Mouse (Mus musculus) lung, postnatal 0 days (tissue): ENCODE results near the gene Gdpd3. TPM values are rescaled to one million over a fixed set of nuclear protein-coding genes. Genes with fewer than 3 reads are reported as not detected.

Experiments
- ATAC-seq: fragments of 200-750 bp; cut with Nextera tagmentation; 2 replicates; pipeline ENCODE4 v1.8.0; 2017; ENCODE audit warnings: moderate library complexity
- DNase-seq: peaks from one replicate; pipeline ENCODE4 v3.0.0-alpha.2; 2016; ENCODE audit warnings: low spot score
- H3K27ac ChIP-seq: fragments of 300-500 bp; sonication (generic); 2 replicates; pipeline ENCODE4 v1.5.1; 2014; ENCODE audit warnings: antibody characterized with exemption, mild to moderate bottlenecking, low read length, mixed read lengths
- H3K27me3 ChIP-seq: fragments of 300-500 bp; sonication (generic); replicated peaks from 2 replicates; pipeline ENCODE4 v1.6.1; 2014; ENCODE audit warnings: low read length, mixed read lengths; ENCODE audit not compliant: insufficient read depth
- H3K36me3 ChIP-seq: fragments of 300-500 bp; sonication (generic); 2 replicates; pipeline ENCODE4 v1.6.1; 2014; ENCODE audit warnings: low read length, mixed read lengths; ENCODE audit not compliant: insufficient read depth
- H3K4me1 ChIP-seq: fragments of 300-500 bp; sonication (generic); 2 replicates; pipeline ENCODE4 v1.6.1; 2014; ENCODE audit warnings: antibody characterized with exemption, low read depth, low read length, mixed read lengths; ENCODE audit not compliant: insufficient read depth
- H3K4me2 ChIP-seq: fragments of 300-500 bp; sonication (generic); replicated peaks from 2 replicates; pipeline ENCODE4 v1.6.1; 2014; ENCODE audit warnings: low read depth, mild to moderate bottlenecking, low read length, moderate library complexity, mixed read lengths
- H3K4me3 ChIP-seq: fragments of 300-500 bp; sonication (generic); 2 replicates; pipeline ENCODE4 v1.5.1; 2014; ENCODE audit warnings: low read depth, low read length
- H3K9ac ChIP-seq: fragments of 300-500 bp; sonication (generic); replicated peaks from 2 replicates; pipeline ENCODE4 v1.6.1; 2014; ENCODE audit warnings: low read depth, mild to moderate bottlenecking
- H3K9me3 ChIP-seq: fragments of 300-500 bp; sonication (generic); 2 replicates; pipeline ENCODE4 v1.6.1; 2016; ENCODE audit warnings: low read length, mixed read lengths
- CTCF ChIP-seq: IDR thresholded peaks from 2 replicates; pipeline ENCODE4 v1.5.1; 2016; ENCODE audit warnings: antibody characterized with exemption, mild to moderate bottlenecking
- EP300 ChIP-seq: IDR thresholded peaks from 2 replicates; pipeline ENCODE4 v1.6.1; 2016; ENCODE audit warnings: antibody characterized with exemption, mild to moderate bottlenecking, control low read depth
- WGBS: fragments of 180-500 bp; shearing (Covaris S2); extraction: QIAGEN DNeasy Blood & Tissue Kit; methylation state at CpG from one replicate; pipeline ENCODE4 v1.1.7; 2014; 5-methylcytosine and 5-hydroxymethylcytosine counted together
- polyA plus RNA-seq: library from polyadenylated mRNA; unstranded; fragments of >200 nt; fragmentation: Nextera tagmentation; extraction: Ambion mirVana; gene quantifications from 2 replicates; pipeline ENCODE4 v1.2.1, GENCODE M21; 2015

Gdpd3 gene
- polyA plus RNA-seq, 1 experiment from 2014 or later = 3.4 TPM

GRCm38 (mm10) chr7:126789141-126789540 lies 23.0 kb downstream of the Gdpd3 start:
- no peak for TF ChIP-seq EP300
- TF ChIP-seq CTCF = no peak
- Histone ChIP-seq H3K9me3 (no peaks in the 10 kb centered on the region), H3K36me3 (peaks cover 40% of the 10 kb centered on the region), H3K4me2 (no peak overlapping the region), H3K27ac (no peak overlapping the region), H3K4me1 (0 out of 2 replicates have a peak, but pooled peaks cover 5% of the 10 kb centered on the region), H3K4me3 (no peak overlapping the region), H3K27me3 (no peaks in the 10 kb centered on the region), H3K9ac (no peak overlapping the region)
- DNase-seq (no peak), ATAC-seq (no peak)
- WGBS = 80% methylated on average over 4 of the region's 4 CpGs

DNA sequence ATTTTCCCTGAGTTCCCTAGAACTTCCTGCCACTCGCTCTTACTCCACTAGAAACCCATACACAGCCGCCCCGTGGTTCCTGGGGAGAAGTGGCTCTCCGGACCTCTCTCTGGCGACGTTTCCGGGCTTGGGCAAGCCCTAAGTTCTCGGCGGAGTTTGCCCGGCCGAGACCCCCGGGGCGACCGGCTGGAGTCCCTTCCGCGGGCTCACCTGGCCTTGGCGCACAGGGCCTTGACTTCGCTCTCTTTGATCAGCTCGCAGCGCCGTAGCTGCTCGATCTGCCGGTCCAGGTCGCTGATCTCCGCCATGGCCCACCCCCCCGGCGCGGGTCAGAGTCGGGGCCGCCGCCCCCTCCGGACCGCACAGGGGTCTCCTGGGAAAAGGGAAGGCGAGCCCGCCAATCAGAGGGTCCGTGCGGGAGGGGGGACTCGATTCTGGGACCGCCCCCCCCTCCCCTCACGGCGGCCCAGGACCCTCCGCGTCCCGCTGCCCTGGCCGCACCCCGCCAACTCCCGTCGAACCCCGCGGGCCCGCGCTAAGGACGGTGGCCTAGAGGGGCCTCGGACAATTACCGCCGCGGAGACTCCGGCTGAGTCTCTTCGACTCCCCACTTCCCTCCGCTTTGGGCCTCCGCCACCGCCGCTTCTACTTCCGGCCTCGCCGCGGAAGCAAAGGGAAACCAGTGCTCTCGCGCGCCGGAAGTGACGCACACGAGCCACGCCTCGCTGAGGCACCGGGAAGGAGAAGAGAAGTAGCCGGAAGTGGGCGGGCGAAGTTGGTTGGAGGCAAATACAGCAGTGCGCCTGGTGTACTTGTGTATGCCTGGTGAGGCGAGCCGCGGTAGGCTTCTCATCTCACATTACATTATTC lies 26.0 kb downstream of the Gdpd3 start, which contains the start of gene Ppp4c:
Gene Ppp4c, minus strand, starts transcription at position 646 of the 870 bp plus-strand sequence.
- Histone ChIP-seq H3K4me3 (peak within 1 kb of the TSS; percentile 97), H3K27ac (peak within 1 kb of the TSS; percentile 98), H3K4me1 (0 out of 2 replicates have a peak, but pooled peaks cover 5% of the 10 kb centered on the region), H3K4me2 (peak within 1 kb of the TSS; percentile 71), H3K36me3 (peaks cover 37% of the 10 kb centered on the region), H3K9me3 (no peaks in the 10 kb centered on the region), H3K9ac (peak within 1 kb of the TSS; percentile 97), H3K27me3 (no peaks in the 10 kb centered on the region)
- peak; percentile 96 for ATAC-seq
- WGBS = under 1% methylated on average over 65 of the region's 83 CpGs
- TF ChIP-seq CTCF (peak; percentile 27), EP300 (no peak)
- DNase-seq = peak; percentile 99

GRCm38 (mm10) chr7:126792721-126793443 lies 26.7 kb downstream of the Gdpd3 start:
- Histone ChIP-seq H3K9me3 (no peaks in the 10 kb centered on the region), H3K4me3 (peak overlapping the region; percentile 97), H3K36me3 (peaks cover 31% of the 10 kb centered on the region), H3K4me2 (peak overlapping the region; percentile 71), H3K4me1 (peaks cover 11% of the 10 kb centered on the region; the same call in 1 of the 2 replicates), H3K9ac (no peak overlapping the region), H3K27me3 (no peaks in the 10 kb centered on the region), H3K27ac (peak overlapping the region; percentile 98)
- 16% methylated on average over 11 of the region's 11 CpGs for WGBS
- DNase-seq = no peak
- TF ChIP-seq EP300 (no peak), CTCF (no peak)
- no peak for ATAC-seq

DNA sequence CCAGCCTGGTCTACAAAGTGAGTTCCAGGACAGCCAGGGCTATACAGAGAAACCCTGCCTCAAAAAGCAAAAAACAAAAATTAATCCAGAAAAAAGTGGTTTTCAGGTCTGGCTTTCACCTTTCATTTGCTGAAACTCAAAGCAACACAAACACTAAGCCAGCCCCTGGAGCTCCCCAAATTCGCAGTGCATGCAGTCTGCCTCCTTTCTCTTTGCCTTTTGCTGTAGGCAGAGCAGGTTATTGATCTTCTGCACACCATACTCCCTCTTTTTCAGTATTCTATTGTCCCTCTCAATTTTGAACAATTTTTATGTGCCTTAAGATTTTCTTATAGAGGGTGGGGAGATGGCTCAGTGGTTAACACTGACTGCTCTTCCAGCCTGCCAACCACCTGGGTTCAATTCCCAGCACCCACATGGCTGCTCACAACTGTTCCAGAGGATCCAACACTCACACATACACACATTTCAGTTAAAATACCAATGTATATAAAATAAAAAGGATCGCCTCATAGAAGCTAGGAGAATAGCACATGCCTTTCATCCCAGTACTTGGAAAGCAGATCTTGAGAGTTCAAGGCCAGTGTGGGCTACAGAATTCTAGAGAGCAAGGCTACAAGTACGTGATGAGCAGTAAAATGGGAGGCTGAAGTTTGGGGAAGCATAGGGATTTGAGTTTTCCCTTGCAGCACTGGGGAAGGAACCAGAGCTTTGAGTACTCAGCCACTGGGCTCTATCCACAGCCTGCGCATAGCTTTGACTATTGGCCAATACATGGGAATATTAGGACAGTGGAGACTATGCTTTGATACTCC lies 27.5 kb downstream of the Gdpd3 start:
- no peaks in the 10 kb centered on the region for H3K27me3 ChIP-seq
- H3K9ac ChIP-seq = no peak overlapping the region
- TF ChIP-seq EP300 (no peak), CTCF (no peak)
- peaks cover 15% of the 10 kb centered on the region; the same call in 1 of the 2 replicates for H3K4me1 ChIP-seq
- H3K9me3 ChIP-seq = no peaks in the 10 kb centered on the region
- ATAC-seq = no peak
- DNase-seq = no peak
- H3K36me3 ChIP-seq = peaks cover 27% of the 10 kb centered on the region
- WGBS = 73% methylated on average over 4 of the region's 4 CpGs
- no peak overlapping the region for H3K4me2 ChIP-seq
- peak overlapping the region; percentile 98; the same call in 1 of the 2 replicates for H3K27ac ChIP-seq
- H3K4me3 ChIP-seq = no peak overlapping the region

GRCm38 (mm10) chr7:126794271-126794605 lies 28.1 kb downstream of the Gdpd3 start:
- no peak overlapping the region for H3K4me2 ChIP-seq

More at GRCm38 (mm10) chr7:126794271-126794605, 28.1 kb downstream of the Gdpd3 start:
- WGBS = 55% methylated on average over 4 of the region's 4 CpGs
- Histone ChIP-seq H3K9me3 (no peaks in the 10 kb centered on the region), H3K36me3 (peaks cover 27% of the 10 kb centered on the region), H3K27me3 (no peaks in the 10 kb centered on the region), H3K9ac (no peak overlapping the region), H3K4me1 (peaks cover 15% of the 10 kb centered on the region; the same call in 1 of the 2 replicates), H3K4me3 (no peak overlapping the region), H3K27ac (no peak overlapping the region; the same call in 1 of the 2 replicates)
- ATAC-seq (no peak), DNase-seq (no peak)
- TF ChIP-seq EP300 (no peak), CTCF (no peak)
